Mouse (Mus musculus) A20 (cell line): ENCODE measurements around the gene Ankrd11.

Experiments used
- DNase-seq: peaks from one replicate; pipeline ENCODE4 v3.0.0-alpha.2; 2011; ENCODE audit warnings: low read depth, low spot score

The Ankrd11 gene

DNA sequence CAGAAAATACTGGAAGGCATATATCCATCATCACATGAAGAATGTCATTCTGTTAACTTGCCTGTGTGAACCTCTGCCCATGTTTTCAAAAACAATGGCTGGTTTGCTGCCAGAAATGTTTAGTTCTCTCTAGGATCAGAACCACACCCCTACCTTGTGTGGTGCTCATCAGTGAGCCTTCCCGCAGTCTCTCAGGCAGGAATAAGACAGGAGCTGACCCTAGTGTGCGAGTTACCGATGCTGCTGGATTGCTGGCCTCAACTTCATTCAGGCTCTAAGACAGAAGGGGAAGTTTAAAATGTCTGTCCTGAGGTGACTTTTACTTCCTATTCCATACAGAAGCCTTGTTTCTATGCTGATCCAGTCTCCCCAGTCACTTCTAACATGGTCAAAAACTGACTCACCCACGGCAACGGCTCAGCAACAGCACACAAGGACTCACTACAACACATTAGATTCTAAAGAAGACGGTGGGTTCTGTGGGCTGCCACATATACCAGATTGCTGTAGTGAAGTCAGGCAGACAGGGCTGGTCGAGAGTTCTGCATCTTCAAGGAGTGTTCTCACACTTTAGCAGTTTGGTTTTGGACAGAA is 113.3 kb downstream of the Ankrd11 start:
- peak; percentile 25 for DNase-seq

DNA sequence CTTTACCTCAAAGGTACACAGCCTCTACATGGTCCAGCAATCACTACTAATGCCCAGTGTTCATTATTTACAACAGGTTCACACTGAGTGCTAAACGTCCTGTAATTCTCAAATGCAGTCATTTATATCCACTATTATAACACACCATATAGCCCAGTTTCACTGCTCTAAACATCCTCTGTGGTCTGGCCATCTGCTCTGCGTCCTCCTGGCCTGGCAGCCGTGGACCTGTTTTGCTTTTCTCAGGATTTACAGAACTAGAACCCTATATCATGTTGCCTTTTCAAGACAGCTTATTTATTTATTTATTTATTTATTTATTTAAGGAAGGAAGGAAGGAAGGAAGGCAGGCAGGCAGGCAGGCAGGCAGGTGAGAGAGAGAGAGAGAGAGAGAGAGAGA is 114.2 kb downstream of the Ankrd11 start:
- DNase-seq, result no peak

DNA sequence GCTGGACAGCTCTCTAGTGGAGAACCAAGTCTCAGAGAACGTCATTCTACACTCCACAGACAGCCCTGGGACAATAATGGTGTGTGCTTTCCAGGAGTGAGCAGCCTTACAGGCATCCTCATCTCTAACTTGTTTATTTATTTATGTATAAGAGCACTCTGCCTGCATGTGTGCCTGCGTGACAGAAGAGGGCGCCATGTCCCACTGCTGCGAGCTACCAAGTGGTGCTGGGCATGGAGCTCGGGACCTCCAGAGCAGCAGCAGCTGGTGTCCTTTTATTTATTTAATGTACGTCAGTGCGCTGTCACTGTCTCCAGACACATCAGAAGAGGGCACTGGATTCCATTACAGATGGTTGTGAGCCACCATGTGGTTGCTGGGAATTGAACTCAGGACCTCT is 115.3 kb downstream of the Ankrd11 start:
- DNase-seq, result peak; percentile 46

DNA sequence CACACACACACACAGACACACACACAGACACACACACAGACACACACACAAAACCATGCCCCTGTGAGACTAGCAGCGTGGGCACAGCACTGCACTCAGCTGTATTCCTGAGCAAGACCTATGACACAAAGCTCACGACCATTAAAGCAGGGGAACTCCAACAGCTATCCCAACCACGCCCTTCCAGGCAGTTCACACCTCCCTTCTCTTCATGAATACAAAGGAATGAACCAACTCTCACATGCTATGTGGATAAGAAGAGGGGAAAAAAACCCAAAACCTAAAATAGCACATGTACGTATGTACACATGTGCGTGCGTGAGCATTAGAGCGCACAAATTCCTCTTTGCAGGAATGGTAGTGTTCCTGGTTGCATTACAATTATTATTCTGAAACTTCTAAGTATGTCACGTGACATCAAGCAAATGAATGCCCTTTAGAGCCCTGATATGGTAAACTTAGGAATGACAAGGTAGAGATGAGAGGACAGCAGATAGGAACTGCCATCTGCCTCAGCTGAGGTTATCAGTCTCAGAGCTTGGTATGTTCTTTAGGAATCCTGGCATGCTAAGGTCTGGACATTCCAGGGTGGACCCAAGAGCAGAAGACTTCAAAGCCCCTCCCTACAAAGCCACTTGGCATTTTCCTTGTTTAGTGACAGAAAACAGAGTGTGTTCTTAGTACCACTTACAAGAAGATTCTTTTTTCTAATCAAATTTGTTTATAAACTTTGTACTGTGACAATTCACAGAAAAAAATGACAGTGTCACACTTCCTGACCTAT is 115.9 kb downstream of the Ankrd11 start:
- DNase-seq, result no peak

DNA sequence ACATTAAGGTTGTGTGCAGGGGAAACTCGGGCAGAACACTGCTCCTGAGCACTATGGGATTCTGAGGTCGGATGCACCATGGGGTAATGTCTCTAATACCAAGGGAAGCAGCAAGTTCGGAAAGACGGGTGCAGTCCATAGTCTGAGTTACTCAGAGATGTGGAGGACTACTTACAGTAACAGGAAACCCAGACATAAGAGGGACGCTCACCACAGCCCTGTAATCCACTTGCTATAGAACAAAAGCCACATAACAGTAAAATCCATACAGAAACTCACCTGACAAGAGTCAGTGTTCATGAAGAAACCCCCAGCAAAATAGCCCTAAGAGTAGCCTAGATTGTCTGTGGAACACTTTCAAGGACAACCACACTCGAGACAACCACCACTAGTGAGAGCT is 118.0 kb downstream of the Ankrd11 start:
- no peak for DNase-seq

DNA sequence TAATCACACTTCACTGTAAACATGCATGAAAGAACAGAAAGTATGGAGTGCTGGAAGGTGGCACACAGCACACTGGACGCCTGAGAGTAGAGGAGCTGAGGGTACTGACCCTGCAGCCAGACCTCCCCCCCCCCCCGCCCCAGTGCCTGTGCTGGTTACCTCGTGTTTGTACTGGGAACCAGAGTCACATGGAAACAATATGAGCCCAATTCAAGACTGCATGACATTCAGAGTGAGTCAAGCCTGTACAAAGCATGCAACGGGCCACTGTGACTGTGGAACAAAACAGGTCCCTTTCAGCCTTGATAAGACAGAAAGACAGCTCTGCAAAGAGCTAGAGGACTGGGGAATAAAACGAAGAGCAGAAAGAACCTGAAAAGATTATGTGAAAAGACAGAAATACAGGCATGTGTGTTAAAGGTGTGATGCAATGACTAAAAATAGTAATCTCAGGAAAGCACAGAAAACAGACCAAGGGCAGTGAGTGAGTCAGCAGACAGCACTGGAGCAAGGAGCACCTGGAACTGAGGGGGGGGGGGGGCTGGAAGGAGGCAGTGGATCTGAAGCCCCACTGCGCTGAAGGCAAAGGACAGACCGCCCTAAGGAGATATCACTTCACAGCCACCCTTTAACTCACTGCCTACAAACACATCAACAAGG is 118.5 kb downstream of the Ankrd11 start:
- DNase-seq, result no peak

DNA sequence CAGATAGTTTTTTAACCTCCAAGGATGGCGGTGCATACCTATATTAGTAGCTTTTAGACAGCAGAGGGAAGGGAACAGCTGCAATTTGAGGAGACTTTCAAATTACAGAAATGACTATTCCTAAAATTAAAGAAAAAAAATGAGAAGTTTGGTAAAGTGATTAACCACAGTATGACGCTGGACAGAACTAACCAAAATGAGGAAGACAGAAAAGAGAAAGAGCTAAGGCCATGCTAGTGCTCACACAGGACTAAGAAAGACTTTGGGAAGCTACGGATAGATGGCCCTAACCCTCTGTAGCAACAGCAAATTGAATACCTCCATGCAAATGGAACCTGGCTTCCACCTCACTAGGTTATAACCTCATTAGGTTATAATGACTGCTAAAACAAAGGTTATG is 119.1 kb downstream of the Ankrd11 start:
- no peak for DNase-seq

DNA sequence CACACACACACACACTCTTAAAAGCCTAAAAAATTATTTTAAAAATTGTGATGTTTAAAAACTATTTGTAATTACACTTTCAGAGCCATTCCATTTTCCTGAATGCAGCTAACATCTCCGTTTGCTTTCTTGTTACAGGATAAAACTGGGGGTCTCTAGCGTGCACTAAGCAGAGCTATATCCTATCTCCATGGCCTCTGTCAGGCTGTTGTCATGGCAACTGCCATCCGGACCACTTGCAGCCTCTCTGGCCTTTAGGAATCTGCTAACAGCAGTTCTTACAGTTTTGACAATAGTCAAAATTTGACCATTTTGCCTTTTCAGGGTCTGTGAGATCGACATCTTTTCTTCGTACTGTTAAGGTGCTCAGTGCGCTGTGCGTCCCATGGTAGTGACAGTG is 121.2 kb downstream of the Ankrd11 start:
- no peak for DNase-seq

DNA sequence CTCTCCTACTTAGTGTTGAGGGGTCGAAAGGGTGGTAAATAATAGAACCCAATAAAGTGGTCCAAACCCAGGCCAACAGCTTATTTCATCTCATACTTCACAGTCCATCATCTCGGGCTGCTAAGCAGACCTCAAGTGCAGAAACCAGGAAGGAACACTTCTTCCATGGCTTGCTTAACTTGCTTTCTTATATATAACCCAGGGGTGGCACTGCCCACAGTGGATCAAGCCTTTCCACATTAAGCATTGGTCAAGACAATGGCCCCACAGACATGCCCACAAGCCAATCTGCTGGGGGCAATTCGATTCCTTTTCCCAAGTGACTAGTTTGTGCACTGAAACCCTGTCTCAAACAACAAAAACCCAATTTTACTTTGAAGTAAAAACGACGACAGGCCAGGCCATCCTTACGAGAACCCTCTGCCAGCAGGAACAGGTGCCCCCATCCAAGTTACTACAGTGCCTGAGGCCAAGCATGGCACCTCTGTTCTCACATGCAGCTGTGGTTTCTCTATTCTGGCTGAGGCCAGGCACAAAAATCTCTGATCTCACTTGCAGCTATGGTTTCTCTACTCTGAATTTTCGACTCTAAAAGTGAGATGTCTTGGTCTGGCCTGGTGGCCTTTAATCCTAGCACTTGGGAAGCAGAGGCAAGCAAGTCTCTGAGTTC is 123.5 kb downstream of the Ankrd11 start:
- no peak for DNase-seq

DNA sequence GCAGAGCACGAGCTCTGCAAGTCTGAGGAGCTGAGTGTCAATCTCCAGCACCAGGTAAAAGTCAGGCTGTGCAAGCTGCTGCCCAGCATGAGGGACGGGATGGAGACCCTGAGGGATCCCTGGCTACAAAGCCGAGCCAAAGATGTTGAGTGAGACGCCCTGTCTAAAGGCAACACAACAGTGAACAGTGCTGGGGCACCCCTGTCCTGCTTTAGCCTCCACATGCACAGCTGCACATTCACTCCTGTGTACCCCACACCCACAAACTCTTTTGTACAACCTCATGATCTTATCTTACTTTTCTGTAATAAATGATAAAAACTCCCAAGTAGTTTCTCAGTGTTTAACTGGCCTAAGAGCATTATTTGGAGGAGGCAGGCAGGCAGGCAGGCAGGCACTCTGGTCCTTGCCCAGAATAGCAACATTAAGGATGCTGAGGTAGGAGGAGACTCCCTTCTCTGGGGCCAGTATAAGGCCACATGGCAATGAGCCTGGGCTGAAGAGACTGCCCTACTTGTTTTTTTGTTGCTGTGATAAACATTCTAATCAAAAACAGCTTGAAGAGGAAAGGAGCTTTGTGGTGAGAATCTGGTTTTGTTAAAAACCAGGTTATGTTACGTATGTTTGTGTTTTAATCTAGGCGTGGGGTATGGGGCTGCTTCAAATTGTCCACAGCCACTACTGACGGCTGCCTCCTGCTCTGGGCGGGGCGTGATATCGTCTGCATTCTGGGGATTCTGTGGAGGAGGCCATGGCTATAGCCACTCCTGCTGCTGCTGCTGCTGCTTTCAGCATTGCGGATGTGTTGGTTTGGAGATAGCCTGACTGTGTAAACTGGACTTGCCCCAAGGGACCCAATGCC is 124.3 kb downstream of the Ankrd11 start:
- DNase-seq, result no peak

DNA sequence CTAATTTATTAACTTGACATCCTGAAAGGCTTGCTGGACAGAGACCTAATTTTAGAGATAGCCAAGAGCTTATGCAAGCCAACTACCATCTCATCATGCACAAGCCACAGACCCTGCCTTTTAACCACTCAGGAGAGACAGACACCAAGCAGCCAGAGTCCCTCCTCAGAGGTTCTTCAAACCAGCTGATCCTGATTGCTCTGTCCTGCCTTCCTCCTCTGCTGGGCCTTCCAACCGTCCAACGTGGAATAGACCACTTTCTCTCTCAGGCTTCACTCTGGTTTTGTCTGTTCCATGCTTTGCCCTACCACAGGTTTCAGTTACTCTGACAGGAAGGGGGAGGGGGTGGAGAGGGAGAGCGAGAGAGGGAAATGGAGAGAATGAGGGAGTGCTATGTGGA is 125.3 kb downstream of the Ankrd11 start:
- no peak for DNase-seq

DNA sequence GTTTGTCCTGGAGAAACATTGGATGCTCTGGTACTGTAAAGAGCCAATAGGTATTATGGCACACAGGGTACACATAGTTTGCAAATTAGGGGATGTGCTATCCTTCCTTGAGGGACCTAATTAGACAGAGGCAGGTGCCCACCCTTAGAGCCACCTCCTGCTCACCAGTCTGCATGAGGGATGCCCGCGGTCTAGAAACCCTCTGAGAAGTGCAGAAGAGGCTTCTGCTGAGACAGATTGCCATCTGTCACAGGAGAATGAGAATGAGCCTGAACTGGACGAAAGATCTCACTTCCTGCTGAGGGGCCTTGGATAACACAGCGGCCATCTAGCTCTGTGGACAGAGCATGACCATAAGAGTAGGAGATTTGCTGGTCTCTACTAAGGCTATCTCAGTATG is 129.2 kb downstream of the Ankrd11 start:
- no peak for DNase-seq

DNA sequence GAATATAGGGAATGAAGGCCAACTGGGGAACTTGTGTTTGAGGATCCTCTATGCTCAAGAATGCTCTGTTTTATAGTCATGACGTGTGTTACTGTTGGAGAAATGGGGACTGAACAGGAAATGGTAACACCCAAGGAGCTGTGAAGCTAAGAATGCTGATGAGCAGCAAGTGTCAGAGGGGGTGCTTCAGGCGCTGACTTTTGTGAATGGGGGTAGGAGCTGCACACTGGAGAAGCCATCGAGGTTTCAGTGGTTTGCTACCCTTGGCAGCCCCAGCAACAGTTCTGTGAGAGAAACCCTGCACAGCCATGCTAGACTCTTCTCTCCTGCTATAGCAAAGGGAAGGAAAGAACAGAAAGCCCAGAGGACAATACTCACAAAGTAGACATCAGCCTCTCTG is 129.9 kb downstream of the Ankrd11 start:
- DNase-seq, result no peak

DNA sequence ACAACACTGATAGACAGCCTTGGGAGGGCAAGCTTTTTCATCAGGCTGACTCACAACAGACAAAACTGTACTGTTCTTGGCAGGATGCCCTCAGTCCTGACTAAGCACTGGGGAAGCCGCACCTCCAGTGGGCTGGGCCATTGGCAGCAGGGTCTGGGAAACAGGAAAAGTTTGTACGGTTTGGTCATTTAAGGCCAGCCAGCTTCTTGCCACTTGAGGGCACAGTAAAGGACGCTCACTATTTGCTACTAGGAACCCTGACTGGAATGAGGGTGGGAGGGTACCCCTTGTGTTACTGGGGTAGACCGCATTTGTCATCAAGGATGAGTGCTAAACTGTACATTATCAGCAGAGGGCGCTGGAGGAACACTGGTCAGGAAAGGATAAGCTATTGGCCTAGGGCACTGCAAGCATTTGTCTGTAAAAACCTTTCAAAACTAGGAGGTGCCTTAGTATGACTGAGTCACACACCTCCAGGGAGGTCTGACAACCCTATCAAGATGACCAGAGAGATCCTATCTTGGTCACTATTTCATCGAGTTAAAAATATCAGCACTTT is 135.5 kb downstream of the Ankrd11 start:
- peak; percentile 75 for DNase-seq

DNA sequence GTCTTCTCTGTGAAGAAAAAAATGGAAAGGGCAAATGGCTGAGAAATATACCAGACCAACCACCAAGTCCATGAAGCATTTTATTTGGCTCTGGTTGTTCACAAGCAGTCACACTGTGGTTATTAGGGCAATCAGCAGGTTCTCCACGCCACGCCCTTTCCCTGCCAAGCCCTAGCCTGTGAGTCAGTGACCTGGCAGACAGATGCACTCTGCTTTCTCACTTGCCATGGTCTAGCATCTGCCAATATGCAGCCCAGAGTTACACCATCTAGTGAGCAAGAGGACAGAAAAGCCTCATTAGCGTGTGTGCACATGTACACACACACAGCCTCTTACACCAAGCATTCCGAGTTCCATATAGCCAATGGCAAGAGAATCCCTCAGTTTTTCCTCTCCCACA is 136.7 kb downstream of the Ankrd11 start:
- no peak for DNase-seq

DNA sequence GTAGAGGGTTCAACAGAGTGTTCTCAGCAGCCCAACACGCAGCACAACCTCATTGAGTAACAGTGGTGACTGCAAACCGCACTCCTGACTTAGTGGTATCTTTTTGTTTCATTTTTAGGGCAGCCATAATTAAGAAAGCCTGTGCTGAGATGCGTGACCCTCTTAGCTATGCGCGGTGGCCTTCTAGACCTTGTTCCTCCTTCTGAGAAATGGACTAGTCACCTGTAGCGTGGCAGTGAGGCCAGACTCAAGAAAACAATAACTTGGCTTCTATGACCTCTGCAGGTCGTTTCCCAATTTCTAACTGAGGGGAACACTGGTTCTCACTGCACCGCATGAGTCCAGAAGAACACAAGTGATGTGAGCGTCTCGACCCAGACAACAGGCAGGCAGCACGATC is 137.6 kb downstream of the Ankrd11 start:
- DNase-seq, result peak; percentile 55

DNA sequence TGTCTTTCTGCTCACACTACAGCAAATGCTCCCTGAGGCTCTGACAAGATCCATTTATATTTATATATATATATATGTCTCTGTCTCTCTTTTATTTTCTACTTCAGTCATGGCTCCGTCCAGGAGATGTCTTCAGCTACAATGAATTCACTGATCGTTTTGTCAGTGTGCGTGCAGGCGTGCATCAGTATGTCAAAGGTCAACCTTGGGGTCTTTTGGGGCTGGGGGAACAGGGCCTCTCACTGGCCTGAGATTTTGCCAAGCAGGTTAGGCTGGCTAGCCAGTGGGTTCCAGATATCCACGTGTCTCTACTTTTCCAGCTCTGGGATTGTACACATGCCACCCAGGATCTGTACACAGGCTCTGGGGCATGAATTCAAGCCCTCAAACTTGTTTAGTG is 139.1 kb downstream of the Ankrd11 start:
- no peak for DNase-seq

DNA sequence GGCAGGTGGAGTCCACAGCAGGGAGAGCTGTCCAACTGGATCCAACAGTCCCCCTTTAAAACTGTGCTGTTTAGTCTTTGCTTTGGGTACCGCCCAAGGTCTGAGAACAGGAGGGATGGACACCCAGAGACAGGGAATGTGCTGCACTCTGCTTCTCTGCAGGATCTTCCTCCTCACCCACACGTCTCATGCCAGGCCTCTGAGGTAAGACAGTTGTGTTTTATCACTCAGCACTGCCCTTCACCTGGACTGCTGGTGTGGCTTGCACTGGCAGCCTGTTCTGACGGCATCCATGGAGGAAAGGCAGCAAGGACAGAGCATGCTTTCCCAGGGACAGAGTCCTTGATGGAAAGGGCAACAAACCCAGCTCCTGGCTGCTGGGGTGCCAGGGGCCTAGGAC is 139.5 kb downstream of the Ankrd11 start:
- DNase-seq, result no peak

DNA sequence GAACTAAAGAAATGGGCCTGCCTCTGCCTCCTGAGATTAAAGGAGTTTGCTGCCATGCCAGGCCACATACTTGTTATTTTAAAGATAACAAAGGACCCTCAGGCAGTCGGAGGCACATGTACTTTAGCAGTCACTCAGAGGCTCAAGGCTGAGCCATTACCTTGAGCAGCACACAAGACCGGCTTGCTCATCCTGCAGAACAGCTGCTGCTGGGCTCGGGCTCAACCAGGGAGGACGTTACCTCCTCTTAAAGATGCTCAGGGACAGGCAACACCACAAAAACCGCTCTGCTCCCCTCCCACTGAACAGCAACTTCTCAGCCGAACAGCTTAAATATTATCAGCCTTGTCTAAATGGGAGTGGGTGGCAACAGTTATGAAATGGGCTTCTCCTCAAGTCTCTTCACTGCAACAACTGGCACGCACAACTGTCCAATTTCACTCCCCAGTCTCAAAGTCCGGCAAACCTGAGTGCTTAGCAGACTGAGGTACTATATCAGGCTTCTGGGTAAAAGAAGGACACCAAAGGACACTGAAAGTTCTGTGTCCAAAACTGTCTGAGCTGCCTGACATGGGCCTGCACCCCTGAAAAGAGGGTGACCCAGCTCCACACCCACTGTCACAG is 140.1 kb downstream of the Ankrd11 start:
- DNase-seq, result no peak

DNA sequence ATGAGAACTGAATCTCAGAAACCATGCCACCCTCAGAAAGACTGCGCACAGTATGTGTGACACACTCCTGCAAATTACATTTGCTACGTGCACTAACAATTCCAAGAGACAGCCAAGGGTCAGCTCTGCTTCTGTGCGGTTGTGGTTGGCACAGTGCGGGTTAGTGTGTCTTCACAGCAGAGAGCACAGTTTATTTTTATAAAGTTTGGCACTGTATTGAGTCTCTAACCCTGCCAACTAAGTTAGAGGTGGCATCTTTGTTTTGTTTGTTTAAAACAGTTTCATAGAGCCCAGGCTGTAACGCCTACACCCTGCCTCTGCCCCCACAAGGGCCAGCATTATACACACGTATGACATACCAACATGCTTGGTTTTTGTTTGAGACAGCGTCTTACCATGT is 140.6 kb downstream of the Ankrd11 start:
- no peak for DNase-seq

DNA sequence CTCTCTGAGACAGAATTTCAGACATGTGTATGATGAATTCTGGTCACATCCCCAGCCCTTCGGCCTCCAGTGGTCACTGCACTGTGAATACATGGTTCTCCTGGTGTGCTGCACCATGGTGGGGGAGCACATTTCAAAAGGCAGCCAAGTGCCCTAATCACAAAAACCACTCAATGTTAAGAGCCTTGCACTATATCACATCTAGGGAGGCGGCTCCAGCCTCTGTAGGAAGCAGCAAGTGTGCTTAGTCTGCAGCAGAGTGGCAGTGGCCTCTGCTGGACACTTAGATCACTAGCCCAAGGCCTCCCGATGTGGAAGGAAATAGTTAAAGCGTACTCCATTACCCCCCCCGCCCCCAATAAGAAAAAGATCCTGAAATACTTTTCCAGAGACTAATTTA is 143.0 kb downstream of the Ankrd11 start:
- DNase-seq, result no peak
